28 mouse cellular contexts compared by ENCODE assay signal in the genomic region with DNA sequence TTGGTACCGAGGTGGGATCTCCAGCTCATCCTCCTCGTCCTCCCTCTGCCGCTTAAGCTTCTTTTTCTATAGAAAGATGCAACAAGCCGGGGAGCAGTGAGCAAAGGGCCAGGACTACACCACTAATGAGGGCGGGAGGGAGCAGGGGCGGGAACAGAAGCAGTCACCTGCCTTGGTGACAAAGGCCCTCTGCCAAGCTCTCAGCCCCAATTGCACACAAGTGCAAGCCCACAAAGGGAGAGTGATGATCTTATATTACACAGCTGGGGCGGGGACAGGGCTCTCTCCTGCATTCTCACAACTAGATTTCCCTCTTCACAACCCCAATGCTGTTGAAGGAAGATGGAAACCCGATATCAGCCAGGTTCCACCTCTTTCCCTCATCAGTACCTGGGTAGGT.
"Had no signal": no experiment of that assay in that cellular context is flagged by ENCODE, and none has a peak within 500 bp of the region (broad histone marks: within the 10 kb centered on the region; RNA-seq: fewer than 3 reads in every experiment).

No protein-coding gene starts in this region.

- ATAC-seq: forebrain, embryonic 13.5 days; forebrain, embryonic 14.5 days; forebrain, embryonic 15.5 days; forebrain, embryonic 16.5 days; forebrain, postnatal 0 days had no signal

- H3K4me3 ChIP-seq: embryonic facial prominence, embryonic 12.5 days; embryonic facial prominence, embryonic 13.5 days; erythroblast, embryonic 14.5 days; forebrain, embryonic 10.5 days; forebrain, embryonic 12.5 days; forebrain, embryonic 13.5 days; forebrain, embryonic 15.5 days; gastrocnemius, adult 2 months; heart, adult 2 months; heart, embryonic 10.5 days had no signal

- H3K9ac ChIP-seq: embryonic facial prominence, embryonic 12.5 days; embryonic facial prominence, embryonic 13.5 days; forebrain, embryonic 12.5 days; forebrain, embryonic 13.5 days; forebrain, embryonic 15.5 days; forebrain, postnatal 0 days had no signal

- H3K4me2 ChIP-seq: embryonic facial prominence, embryonic 12.5 days; embryonic facial prominence, embryonic 13.5 days; forebrain, embryonic 12.5 days; forebrain, embryonic 13.5 days; forebrain, embryonic 15.5 days had no signal

- H3K27ac ChIP-seq: embryonic facial prominence, embryonic 12.5 days; embryonic facial prominence, embryonic 13.5 days; forebrain, embryonic 10.5 days; forebrain, embryonic 12.5 days; forebrain, embryonic 13.5 days; forebrain, embryonic 15.5 days; gastrocnemius, adult 2 months; heart, adult 2 months; heart, embryonic 10.5 days had no signal

- H3K4me1 ChIP-seq: embryonic facial prominence, embryonic 12.5 days; embryonic facial prominence, embryonic 13.5 days; forebrain, embryonic 10.5 days; forebrain, embryonic 12.5 days; forebrain, embryonic 13.5 days; forebrain, embryonic 15.5 days; heart, embryonic 10.5 days had no signal

- H3K9me3 ChIP-seq: embryonic facial prominence, embryonic 12.5 days; embryonic facial prominence, embryonic 13.5 days; forebrain, embryonic 10.5 days; forebrain, embryonic 12.5 days; forebrain, embryonic 13.5 days; forebrain, embryonic 15.5 days; heart, embryonic 10.5 days had no signal

- DNase-seq: cerebellum, adult 2 months; cerebellum, adult 8-10 months; cerebellum, adult 9-10 months; cerebellum, adult 9-11 months; cerebellum, postnatal 10 days; cerebellum, postnatal 14 days; cerebellum, postnatal 25 days; cerebellum, postnatal 36 days; embryo, embryonic 11 days; forebrain, postnatal 0 days; gastrocnemius, adult 2 months; gastrocnemius, postnatal 10 days; gastrocnemius, postnatal 14 days; gastrocnemius, postnatal 25 days; gastrocnemius, postnatal 36 days; heart, adult 11 months; heart, adult 18-20 months; heart, adult 2 months had no signal

- H3K27me3 ChIP-seq: embryonic facial prominence, embryonic 12.5 days; embryonic facial prominence, embryonic 13.5 days; forebrain, embryonic 12.5 days; forebrain, embryonic 13.5 days; forebrain, embryonic 15.5 days had no signal
